Mouse (Mus musculus) thymus, postnatal 14 days (tissue): ENCODE measurements at regions not wholly inside any gene's neighbourhood (a gene's known extent, or its start where the extent isn't known, plus 50 kb on each side); places are given as distances from the start of the nearest gene placed in this dataset.

Experiments used
- DNase-seq: peaks from one replicate; pipeline ENCODE4 v3.0.0; 2021

- DNase-seq: no peak
Observed at GRCm38 (mm10) chr6:140934286-140934685, 205.2 kb downstream of the Gm11077 start.

GRCm38 (mm10) chr6:140938025-140938424, 208.9 kb downstream of the Gm11077 start:
- no peak for DNase-seq

- no peak for DNase-seq
Observed at GRCm38 (mm10) chr6:140946720-140947119, 217.6 kb downstream of the Gm11077 start.

- DNase-seq: no peak
Observed at GRCm38 (mm10) chr6:140950483-140950882, 221.4 kb downstream of the Gm11077 start.

- no peak for DNase-seq
Observed at GRCm38 (mm10) chr6:140953256-140953655, 224.2 kb downstream of the Gm11077 start.

- no peak for DNase-seq
Observed at GRCm38 (mm10) chr6:140953721-140954120, 224.6 kb downstream of the Gm11077 start.

- DNase-seq: no peak
Observed at GRCm38 (mm10) chr6:140955751-140956521, 226.9 kb downstream of the Gm11077 start.

GRCm38 (mm10) chr6:140956522-140956863, 227.4 kb downstream of the Gm11077 start:
- no peak for DNase-seq

- DNase-seq: no peak
Observed at GRCm38 (mm10) chr6:140961987-140962386, 232.9 kb downstream of the Gm11077 start.

- no peak for DNase-seq
Observed at GRCm38 (mm10) chr6:140962563-140962962, 233.5 kb downstream of the Gm11077 start.

- no peak for DNase-seq
Observed at GRCm38 (mm10) chr6:140973732-140974131, 244.6 kb downstream of the Gm11077 start.

- no peak for DNase-seq
Observed at GRCm38 (mm10) chr6:140976989-140977388, 247.9 kb downstream of the Gm11077 start.

GRCm38 (mm10) chr6:140983610-140984009, 254.5 kb downstream of the Gm11077 start:
- DNase-seq: no peak

GRCm38 (mm10) chr6:140984249-140984648, 255.2 kb downstream of the Gm11077 start:
- DNase-seq: no peak

GRCm38 (mm10) chr6:140993643-140994580, 255.2 kb upstream of the Pde3a start:
- DNase-seq: no peak

GRCm38 (mm10) chr6:140995340-140996135, 253.5 kb upstream of the Pde3a start:
- no peak for DNase-seq

- DNase-seq: no peak
Observed at GRCm38 (mm10) chr6:140998069-140998468, 251.0 kb upstream of the Pde3a start.

GRCm38 (mm10) chr6:141000552-141000951, 248.5 kb upstream of the Pde3a start:
- DNase-seq: no peak

- no peak for DNase-seq
Observed at GRCm38 (mm10) chr6:141001306-141001705, 247.8 kb upstream of the Pde3a start.

- DNase-seq: no peak
Observed at GRCm38 (mm10) chr6:141015055-141015681, 233.9 kb upstream of the Pde3a start.

GRCm38 (mm10) chr6:141023501-141023900, 225.6 kb upstream of the Pde3a start:
- no peak for DNase-seq

GRCm38 (mm10) chr6:141027353-141027752, 221.7 kb upstream of the Pde3a start:
- DNase-seq: no peak

GRCm38 (mm10) chr6:141027787-141028186, 221.3 kb upstream of the Pde3a start:
- no peak for DNase-seq
